Mouse (Mus musculus): ENCODE measurements around the gene Prss27. TPM values are rescaled to one million over a fixed set of nuclear protein-coding genes. Genes with fewer than 3 reads are reported as not detected.
A peak's percentile ranks its signal among the peaks of the same experiment; 100 is the strongest.

Gene Prss27
- 0.43 TPM in 1 of 2 replicates, not detected in the other for total RNA-seq (2021)
- long read RNA-seq, partial matches to known transcripts: 1 of 1 reads
- long read RNA-seq, other reads (novel, unspliced or antisense): 0 of 1 reads

- no peak for DNase-seq
Measured at GRCm38 (mm10) chr17:24037844-24038243, at the start of gene Prss27. Gene Prss27 (plus strand): TSS chr17:24038144.

GRCm38 (mm10) chr17:23989802-23990201 lies 48.1 kb upstream of the Prss27 start:
- no peak for DNase-seq

GRCm38 (mm10) chr17:23992789-23993553 lies 45.0 kb upstream of the Prss27 start:
- DNase-seq: no peak

- peak; percentile 94 for DNase-seq
Measured at GRCm38 (mm10) chr17:23993559-23994428, 44.1 kb upstream of the Prss27 start.

GRCm38 (mm10) chr17:23994667-23995066 lies 43.3 kb upstream of the Prss27 start:
- DNase-seq: no peak

- DNase-seq: no peak
Measured at GRCm38 (mm10) chr17:23995421-23995820, 42.5 kb upstream of the Prss27 start.

GRCm38 (mm10) chr17:23997901-23998300 lies 40.0 kb upstream of the Prss27 start, which contains the start of gene Prss22:
Gene Prss22 (minus strand): TSS chr17:23998100.
- DNase-seq: no peak

- DNase-seq: no peak
Measured at GRCm38 (mm10) chr17:23998383-23998782, 39.6 kb upstream of the Prss27 start.

GRCm38 (mm10) chr17:24000404-24000803 lies 37.5 kb upstream of the Prss27 start:
- peak; percentile 61 for DNase-seq

- peak; percentile 51 for DNase-seq
Measured at GRCm38 (mm10) chr17:24004071-24004665, 33.8 kb upstream of the Prss27 start.

- DNase-seq: no peak
Measured at GRCm38 (mm10) chr17:24005049-24005448, 32.9 kb upstream of the Prss27 start.

- no peak for DNase-seq
Measured at GRCm38 (mm10) chr17:24006930-24007329, 31.0 kb upstream of the Prss27 start.

- DNase-seq: peak; percentile 46
Measured at GRCm38 (mm10) chr17:24007391-24007790, 30.6 kb upstream of the Prss27 start.

- no peak for DNase-seq
Measured at GRCm38 (mm10) chr17:24008105-24008504, 29.8 kb upstream of the Prss27 start.

- DNase-seq: no peak
Measured at GRCm38 (mm10) chr17:24009617-24010016, 28.3 kb upstream of the Prss27 start.

GRCm38 (mm10) chr17:24012921-24013320 lies 25.0 kb upstream of the Prss27 start:
- DNase-seq: no peak

GRCm38 (mm10) chr17:24014433-24014965 lies 23.4 kb upstream of the Prss27 start:
- DNase-seq: no peak

- peak; percentile 45 for DNase-seq
Measured at GRCm38 (mm10) chr17:24015727-24016126, 22.2 kb upstream of the Prss27 start.

- DNase-seq: no peak
Measured at GRCm38 (mm10) chr17:24020696-24021095, 17.2 kb upstream of the Prss27 start.

- DNase-seq: no peak
Measured at GRCm38 (mm10) chr17:24021375-24022199, 16.4 kb upstream of the Prss27 start.

- DNase-seq: no peak
Measured at GRCm38 (mm10) chr17:24029477-24029876, 8.5 kb upstream of the Prss27 start.

All from adrenal gland, postnatal 25 days (tissue).